Mouse (Mus musculus): Measurements from ENCODE around the gene Mtrf1l. TPM values are rescaled to one million over a fixed set of nuclear protein-coding genes. Genes with fewer than 3 reads are reported as not detected.
A peak's percentile ranks its signal among the peaks of the same experiment; 100 is the strongest.

Mtrf1l gene
- polyA plus RNA-seq, 1 experiment from 2014 or later = 15.7 TPM

GRCm38 (mm10) chr10:5824779-5825178, 1.1 kb upstream of the Mtrf1l start:
- Histone ChIP-seq H3K27ac (no peak overlapping the region), H3K36me3 (peaks cover 5% of the 10 kb centered on the region), H3K9me3 (no peaks in the 10 kb centered on the region), H3K4me3 (peak overlapping the region; percentile 88), H3K4me1 (peaks cover 14% of the 10 kb centered on the region), H3K9ac (0 out of 2 replicates have a peak overlapping the region, but pooled peaks have one; percentile 14), H3K27me3 (replicated peaks) (no peaks in the 10 kb centered on the region), H3K4me2 (replicated peaks) (peak overlapping the region; percentile 75)
- peak; percentile 6; the same call in 1 of the 2 replicates for ATAC-seq (ENCODE audit: low FRiP score, low read depth)
- 2% methylated on average over 3 of the region's 3 CpGs for WGBS

DNA sequence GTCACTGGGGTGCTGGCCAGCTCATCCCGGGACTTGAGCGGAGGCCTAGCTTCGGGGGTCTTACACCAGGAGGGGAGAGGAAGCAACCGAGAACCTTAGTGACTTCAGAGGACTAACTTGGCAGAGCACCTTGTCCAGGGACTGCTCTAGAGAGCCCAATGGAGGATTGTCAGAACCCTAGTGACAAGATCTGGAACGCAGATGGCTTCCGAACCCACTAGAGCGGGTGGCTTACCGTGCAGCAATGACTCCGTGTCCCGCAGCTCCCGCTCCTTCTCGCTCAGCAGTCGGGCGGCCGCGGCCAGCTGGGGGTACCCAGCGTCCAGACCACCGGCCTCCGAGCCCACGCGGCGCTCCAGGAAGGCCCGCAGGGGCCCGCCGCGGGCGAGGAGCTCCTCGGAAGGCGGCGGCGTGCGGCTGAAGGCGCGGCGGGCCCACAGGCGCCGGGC, 395 bp downstream of the Mtrf1l start:
- under 1% methylated on average over 37 of the region's 37 CpGs for WGBS
- ATAC-seq (ENCODE audit: low FRiP score, low read depth) = no peak

GRCm38 (mm10) chr10:5818772-5819171, 4.9 kb downstream of the Mtrf1l start:
- Histone ChIP-seq H3K4me3 (no peak overlapping the region), H3K9me3 (no peaks in the 10 kb centered on the region), H3K4me1 (peaks cover 14% of the 10 kb centered on the region), H3K27me3 (replicated peaks) (no peaks in the 10 kb centered on the region), H3K4me2 (replicated peaks) (no peak overlapping the region), H3K36me3 (peaks cover 53% of the 10 kb centered on the region), H3K27ac (no peak overlapping the region), H3K9ac (no peak overlapping the region)
- WGBS = 97% methylated on average over 3 of the region's 3 CpGs
- ATAC-seq (ENCODE audit: low FRiP score, low read depth) = no peak

More for the DNA sequence above, 395 bp downstream of the Mtrf1l start:
- H3K4me1 ChIP-seq = peaks cover 14% of the 10 kb centered on the region
- peak overlapping the region; percentile 88 for H3K4me3 ChIP-seq
- peak overlapping the region; percentile 75 for H3K4me2 ChIP-seq (replicated peaks)
- peak overlapping the region; percentile 70 for H3K27ac ChIP-seq
- peak overlapping the region; percentile 90 for H3K9ac ChIP-seq
- H3K9me3 ChIP-seq = no peaks in the 10 kb centered on the region
- no peaks in the 10 kb centered on the region for H3K27me3 ChIP-seq (replicated peaks)
- peaks cover 19% of the 10 kb centered on the region for H3K36me3 ChIP-seq

DNA sequence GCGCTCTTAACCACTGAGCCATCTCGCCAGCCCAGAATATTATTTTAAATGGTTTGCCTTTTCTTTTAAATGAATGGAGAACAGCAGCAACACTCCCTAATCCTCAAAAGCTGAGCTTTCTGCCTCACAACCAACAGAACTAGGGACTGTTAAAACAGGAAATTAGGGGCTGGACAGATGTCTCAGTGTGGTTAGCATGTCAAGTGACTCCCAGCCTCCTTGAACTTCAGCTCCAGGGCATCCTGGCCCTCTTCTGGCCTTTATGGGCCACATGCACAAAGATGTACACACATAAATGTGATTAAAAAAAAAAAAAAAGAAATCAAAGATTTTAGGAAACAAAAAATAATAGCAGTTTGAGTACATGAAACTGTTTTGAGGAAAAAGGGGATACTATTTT, 7.7 kb downstream of the Mtrf1l start:
- no peak overlapping the region for H3K9ac ChIP-seq
- no peaks in the 10 kb centered on the region for H3K9me3 ChIP-seq
- no peak overlapping the region for H3K27ac ChIP-seq
- no peaks in the 10 kb centered on the region for H3K27me3 ChIP-seq (replicated peaks)
- 96% methylated on average over 2 of the region's 2 CpGs for WGBS
- H3K4me2 ChIP-seq (replicated peaks) = no peak overlapping the region
- ATAC-seq (ENCODE audit: low FRiP score, low read depth) = no peak
- H3K4me1 ChIP-seq = no peaks in the 10 kb centered on the region
- H3K4me3 ChIP-seq = no peak overlapping the region
- peaks cover 76% of the 10 kb centered on the region for H3K36me3 ChIP-seq

DNA sequence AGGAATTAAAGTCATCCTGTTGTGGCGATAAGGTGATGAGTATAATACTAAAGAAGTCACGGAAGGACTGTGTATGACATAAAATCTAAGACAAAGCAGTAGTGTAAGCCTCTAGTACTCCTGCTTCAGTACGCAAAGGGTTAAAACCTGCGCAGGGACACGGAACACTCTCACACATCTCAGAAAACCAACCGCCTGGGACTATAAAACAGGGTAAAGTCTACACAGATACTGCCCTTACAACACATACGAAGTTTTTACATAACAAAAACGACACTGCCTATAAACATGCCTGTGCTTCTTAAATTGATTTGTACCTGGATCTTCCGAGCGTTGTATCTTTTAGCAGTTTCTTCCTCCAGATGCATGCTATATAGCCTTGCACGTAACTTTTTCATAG, 10.0 kb downstream of the Mtrf1l start:
- no peak overlapping the region for H3K9ac ChIP-seq
- WGBS = 95% methylated on average over 11 of the region's 11 CpGs
- no peaks in the 10 kb centered on the region for H3K9me3 ChIP-seq
- H3K4me2 ChIP-seq (replicated peaks) = no peak overlapping the region
- no peaks in the 10 kb centered on the region for H3K27me3 ChIP-seq (replicated peaks)
- H3K4me3 ChIP-seq = no peak overlapping the region
- H3K27ac ChIP-seq = no peak overlapping the region
- no peak for ATAC-seq (ENCODE audit: low FRiP score, low read depth)
- peaks cover 61% of the 10 kb centered on the region for H3K36me3 ChIP-seq
- H3K4me1 ChIP-seq = no peaks in the 10 kb centered on the region

DNA sequence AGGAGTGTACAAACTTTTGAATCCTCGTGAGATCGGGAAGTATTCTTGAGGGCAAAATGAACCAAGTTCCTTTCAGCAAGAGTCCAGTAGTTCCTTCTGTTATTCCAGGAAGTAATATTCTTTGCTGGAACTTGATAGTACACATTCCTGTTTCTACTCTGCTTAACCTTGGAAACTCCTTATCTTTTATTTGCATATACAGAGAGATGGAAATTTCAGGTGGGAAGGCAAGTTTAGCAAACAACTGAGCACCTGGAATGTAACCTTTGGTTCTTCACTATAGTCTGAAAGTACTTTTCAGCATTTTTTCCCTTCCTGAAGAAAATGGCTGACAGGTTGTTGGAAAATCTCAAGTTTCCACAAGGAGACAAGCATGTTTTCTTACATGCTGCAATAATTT, 16.0 kb downstream of the Mtrf1l start:
- Histone ChIP-seq H3K27ac (no peak overlapping the region), H3K27me3 (replicated peaks) (no peaks in the 10 kb centered on the region), H3K36me3 (peaks cover 13% of the 10 kb centered on the region), H3K4me2 (replicated peaks) (no peak overlapping the region), H3K9ac (no peak overlapping the region), H3K4me1 (peaks cover 25% of the 10 kb centered on the region), H3K4me3 (no peak overlapping the region), H3K9me3 (no peaks in the 10 kb centered on the region)
- 93% methylated on average over 2 of the region's 2 CpGs for WGBS
- no peak for ATAC-seq (ENCODE audit: low FRiP score, low read depth)

GRCm38 (mm10) chr10:5806996-5807395, 16.7 kb downstream of the Mtrf1l start:
- no peak for ATAC-seq (ENCODE audit: low FRiP score, low read depth)
- whole genome bisulfite sequencing = 88% methylated on average over 4 of the region's 4 CpGs
- Histone ChIP-seq H3K36me3 (peaks cover 8% of the 10 kb centered on the region), H3K27ac (no peak overlapping the region), H3K4me3 (no peak overlapping the region), H3K4me2 (replicated peaks) (no peak overlapping the region), H3K4me1 (peaks cover 27% of the 10 kb centered on the region), H3K27me3 (replicated peaks) (no peaks in the 10 kb centered on the region), H3K9ac (no peak overlapping the region), H3K9me3 (no peaks in the 10 kb centered on the region)

GRCm38 (mm10) chr10:5806416-5806815, 17.3 kb downstream of the Mtrf1l start:
- H3K36me3 ChIP-seq = peaks cover 7% of the 10 kb centered on the region; the same call in 1 of the 2 replicates
- peak overlapping the region; percentile 96 for H3K4me2 ChIP-seq (replicated peaks)
- no peak overlapping the region for H3K27ac ChIP-seq
- H3K9ac ChIP-seq = peak overlapping the region; percentile 56; the same call in 1 of the 2 replicates
- ATAC-seq (ENCODE audit: low FRiP score, low read depth) = no peak
- peak overlapping the region; percentile 68 for H3K4me3 ChIP-seq
- no peaks in the 10 kb centered on the region for H3K27me3 ChIP-seq (replicated peaks)
- H3K9me3 ChIP-seq = no peaks in the 10 kb centered on the region
- WGBS = 23% methylated on average over 8 of the region's 8 CpGs
- peaks cover 27% of the 10 kb centered on the region for H3K4me1 ChIP-seq

DNA sequence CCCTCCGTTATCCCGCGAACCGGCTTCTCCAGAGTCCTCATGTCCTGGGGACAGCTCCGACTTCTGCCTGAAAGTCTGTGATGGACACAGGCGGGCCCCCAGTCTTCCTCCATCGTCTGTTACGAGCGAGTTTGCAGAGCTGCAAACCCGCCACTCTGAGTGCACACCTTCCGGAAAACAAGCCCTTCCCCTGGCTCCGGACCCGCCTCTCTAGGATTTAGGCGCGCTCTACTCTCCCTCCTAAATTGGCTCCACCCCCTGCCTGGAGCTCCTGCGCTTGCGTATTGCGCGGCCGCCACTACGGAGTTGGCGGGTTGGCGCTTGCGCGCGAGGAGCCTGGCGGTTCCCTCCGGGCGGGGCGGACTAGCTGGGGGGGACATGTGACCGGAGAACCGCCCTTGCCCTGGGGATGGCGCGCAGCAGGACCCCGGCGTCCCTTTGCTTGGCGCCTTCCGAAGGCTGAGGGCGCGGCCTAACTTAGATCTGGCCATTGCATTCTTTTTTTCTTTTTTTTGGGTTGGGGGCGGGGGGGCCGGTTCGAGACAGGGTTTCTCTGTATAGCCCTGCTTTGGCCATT, 17.9 kb downstream of the Mtrf1l start:
- Histone ChIP-seq H3K4me2 (replicated peaks) (peak overlapping the region; percentile 96), H3K9ac (peak overlapping the region; percentile 56), H3K36me3 (peaks cover 11% of the 10 kb centered on the region; the same call in 1 of the 2 replicates), H3K27me3 (replicated peaks) (no peaks in the 10 kb centered on the region), H3K4me1 (peaks cover 27% of the 10 kb centered on the region), H3K9me3 (no peaks in the 10 kb centered on the region), H3K27ac (0 out of 2 replicates have a peak overlapping the region, but pooled peaks have one; percentile 43), H3K4me3 (peak overlapping the region; percentile 68)
- peak; percentile 94 for ATAC-seq (ENCODE audit: low FRiP score, low read depth)
- under 1% methylated on average over 43 of the region's 43 CpGs for WGBS

DNA sequence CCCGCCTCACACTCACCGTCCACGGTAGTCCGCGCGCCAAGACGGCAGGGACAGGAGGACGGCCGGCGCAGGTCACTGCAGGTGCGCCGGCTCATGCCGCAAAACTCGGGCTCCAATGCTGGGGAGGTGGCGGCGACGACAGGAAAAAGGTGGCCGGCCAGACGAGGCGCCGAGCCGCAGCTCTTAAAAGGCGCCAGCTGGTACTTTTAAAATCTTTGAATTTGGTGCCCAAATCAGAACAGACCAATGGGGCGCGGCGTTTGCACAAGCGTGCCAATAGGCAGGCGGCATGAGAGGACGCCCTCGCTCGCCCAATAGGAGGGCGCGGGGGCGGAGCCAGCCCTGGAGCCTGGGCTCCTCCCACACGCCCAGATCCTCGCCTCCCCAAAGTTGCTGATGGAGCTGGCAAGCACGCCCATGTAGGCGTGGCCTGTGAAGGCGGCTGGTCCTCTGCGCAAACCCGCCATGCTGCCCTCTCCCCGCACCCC, 18.4 kb downstream of the Mtrf1l start, which contains the start of gene Fbxo5:
Fbxo5 (minus strand) TSS at position 358 of the 488 bp plus-strand sequence.
- 0 out of 2 replicates have a peak within 1 kb of the TSS, but pooled peaks have one; percentile 43 for H3K27ac ChIP-seq
- H3K27me3 ChIP-seq (replicated peaks) = no peaks in the 10 kb centered on the region
- H3K4me3 ChIP-seq = peak within 1 kb of the TSS; percentile 68
- H3K9me3 ChIP-seq = no peaks in the 10 kb centered on the region
- H3K36me3 ChIP-seq = peaks cover 16% of the 10 kb centered on the region; the same call in 1 of the 2 replicates
- under 1% methylated on average over 42 of the region's 42 CpGs for WGBS
- peak within 1 kb of the TSS; percentile 62 for H3K9ac ChIP-seq
- peaks cover 27% of the 10 kb centered on the region for H3K4me1 ChIP-seq
- peak; percentile 98 for ATAC-seq (ENCODE audit: low FRiP score, low read depth)
- peak within 1 kb of the TSS; percentile 96 for H3K4me2 ChIP-seq (replicated peaks)

GRCm38 (mm10) chr10:5804691-5805156, 19.0 kb downstream of the Mtrf1l start:
- no peaks in the 10 kb centered on the region for H3K27me3 ChIP-seq (replicated peaks)
- peak overlapping the region; percentile 62 for H3K9ac ChIP-seq
- peak overlapping the region; percentile 96 for H3K4me2 ChIP-seq (replicated peaks)
- H3K36me3 ChIP-seq = peaks cover 21% of the 10 kb centered on the region; the same call in 1 of the 2 replicates
- no peak overlapping the region for H3K27ac ChIP-seq
- WGBS = under 1% methylated on average over 24 of the region's 24 CpGs
- peak overlapping the region; percentile 68 for H3K4me3 ChIP-seq
- H3K9me3 ChIP-seq = no peaks in the 10 kb centered on the region
- H3K4me1 ChIP-seq = peaks cover 27% of the 10 kb centered on the region
- ATAC-seq (ENCODE audit: low FRiP score, low read depth) = peak; percentile 30

DNA sequence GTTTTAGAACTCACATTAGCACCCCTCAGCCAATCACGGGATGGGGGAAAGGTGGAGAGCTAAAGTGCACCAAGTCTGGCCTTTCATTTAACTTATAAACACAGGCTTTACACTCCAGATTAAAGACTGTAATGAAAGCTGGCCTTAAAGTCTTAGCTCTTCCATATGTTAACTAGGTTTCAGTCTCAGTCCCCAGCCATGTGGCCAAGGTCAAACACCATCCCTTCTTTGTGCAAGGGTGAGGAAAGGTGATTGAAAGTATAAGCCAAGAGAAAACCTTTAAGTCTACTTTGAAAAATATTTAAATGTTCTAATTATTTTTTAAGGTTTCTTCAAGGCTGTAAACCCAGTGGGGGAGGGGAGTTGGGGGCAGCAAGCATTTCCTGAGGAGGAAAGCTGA, 20.0 kb downstream of the Mtrf1l start:
- 3% methylated on average over 1 of the region's 1 CpGs for WGBS
- no peak overlapping the region for H3K27ac ChIP-seq
- ATAC-seq (ENCODE audit: low FRiP score, low read depth) = no peak

More for the DNA sequence above, 20.0 kb downstream of the Mtrf1l start:
- peaks cover 24% of the 10 kb centered on the region for H3K36me3 ChIP-seq
- H3K4me3 ChIP-seq = peak overlapping the region; percentile 36
- no peaks in the 10 kb centered on the region for H3K9me3 ChIP-seq
- H3K4me1 ChIP-seq = peaks cover 27% of the 10 kb centered on the region
- H3K27me3 ChIP-seq (replicated peaks) = no peaks in the 10 kb centered on the region
- peak overlapping the region; percentile 96 for H3K4me2 ChIP-seq (replicated peaks)
- H3K9ac ChIP-seq = peak overlapping the region; percentile 45; the same call in 1 of the 2 replicates

Data from neural tube, embryonic 12.5 days (tissue).